Mouse (Mus musculus) cerebellum, adult 2 months (tissue): ENCODE results near the gene Mpi. TPM values are rescaled to one million over a fixed set of nuclear protein-coding genes. Genes with fewer than 3 reads are reported as not detected.

Source experiments
- DNase-seq, 2 experiments: peaks; one replicate each; pipeline ENCODE4 v3.0.0; 2021
- H3K27ac ChIP-seq: fragments of 200-500 bp; 2 replicates; pipeline ENCODE4 v1.5.1; 2012; ENCODE audit warnings: low read length, control low read depth, inconsistent platforms; ENCODE audit not compliant: insufficient read depth
- H3K27me3 ChIP-seq: fragments of 200-500 bp; 2 replicates; pipeline ENCODE4 v1.6.1; 2012; ENCODE audit warnings: inconsistent platforms, mild to moderate bottlenecking, low read length, moderate library complexity; ENCODE audit not compliant: control insufficient read depth, insufficient read depth
- H3K4me1 ChIP-seq: fragments of 200-500 bp; 2 replicates; pipeline ENCODE4 v1.6.1; 2011; ENCODE audit warnings: low read length; ENCODE audit not compliant: control insufficient read depth, insufficient read depth
- H3K4me3 ChIP-seq: fragments of 200-500 bp; replicated peaks from 2 replicates; pipeline ENCODE3; 2011; ENCODE audit warnings: mild to moderate bottlenecking, low read depth, low read length, control low read depth; ENCODE audit not compliant: insufficient read depth
- CTCF ChIP-seq: fragments of 200-500 bp; IDR thresholded peaks from 2 replicates; pipeline ENCODE4 v1.5.1; 2011; ENCODE audit warnings: low read depth, mild to moderate bottlenecking, control low read depth, low read length, moderate library complexity, borderline replicate concordance; ENCODE audit not compliant: insufficient read depth
- POLR2A ChIP-seq: fragments of 200-500 bp; IDR thresholded peaks from 2 replicates; pipeline ENCODE4 v1.6.1; 2011; ENCODE audit warnings: low read length, control low read depth, borderline replicate concordance; ENCODE audit not compliant: insufficient read depth
- WGBS: fragments of 180-500 bp; shearing (Covaris S2); methylation state at CpG from one replicate; pipeline ENCODE4 v1.1.7; 2018; 5-methylcytosine and 5-hydroxymethylcytosine counted together
- polyA plus RNA-seq: library from polyadenylated mRNA; depleted of rRNA; stranded (reverse); fragments of >200 nt; gene quantifications from 2 replicates; pipeline ENCODE4 v1.2.3, GENCODE M21; 2012

Gene Mpi
- polyA plus RNA-seq, 1 experiment, result 95.1 TPM

- WGBS, result 76% methylated on average over 2 of the region's 2 CpGs
- no peak for TF ChIP-seq POLR2A
- no peak for TF ChIP-seq CTCF
These were observed 42.0 kb downstream of the Mpi start for GRCm38 (mm10) chr9:57510577-57510976.

GRCm38 (mm10) chr9:57505700-57506099 lies 46.9 kb downstream of the Mpi start:
- Histone ChIP-seq H3K4me1 (peaks cover 3% of the 10 kb centered on the region; the same call in 1 of the 2 replicates), H3K27me3 (no peaks in the 10 kb centered on the region; the same call in 1 of the 2 replicates), H3K27ac (no peak overlapping the region), H3K4me3 (no peak overlapping the region)
- TF ChIP-seq POLR2A, result no peak
- TF ChIP-seq CTCF, result no peak
- WGBS, result 19% methylated on average over 8 of the region's 8 CpGs
- no peak for DNase-seq

More at GRCm38 (mm10) chr9:57510577-57510976, 42.0 kb downstream of the Mpi start:
- Histone ChIP-seq H3K27me3 (no peaks in the 10 kb centered on the region), H3K4me3 (no peak overlapping the region), H3K4me1 (no peaks in the 10 kb centered on the region), H3K27ac (no peak overlapping the region)
- DNase-seq, result no peak

- Histone ChIP-seq H3K27me3 (no peaks in the 10 kb centered on the region; the same call in 1 of the 2 replicates), H3K27ac (no peak overlapping the region), H3K4me1 (peaks cover 3% of the 10 kb centered on the region; the same call in 1 of the 2 replicates), H3K4me3 (no peak overlapping the region)
- WGBS, result 59% methylated on average over 10 of the region's 10 CpGs
- TF ChIP-seq CTCF, result no peak
- no peak for TF ChIP-seq POLR2A
- DNase-seq, result no peak
These were observed 47.7 kb downstream of the Mpi start for GRCm38 (mm10) chr9:57504891-57505290.

GRCm38 (mm10) chr9:57504381-57504700 lies 48.2 kb downstream of the Mpi start:
- TF ChIP-seq POLR2A (no peak), CTCF (0 out of 2 replicates have a peak, but pooled peaks have one; percentile 18)
- 1% methylated on average over 34 of the region's 34 CpGs for WGBS
- H3K27me3 ChIP-seq, result no peaks in the 10 kb centered on the region; the same call in 1 of the 2 replicates
- peaks cover 3% of the 10 kb centered on the region; the same call in 1 of the 2 replicates for H3K4me1 ChIP-seq
- H3K4me3 ChIP-seq, result peak overlapping the region; percentile 27
- DNase-seq, result peak; percentile 52 to 53
- no peak overlapping the region for H3K27ac ChIP-seq

- DNase-seq, result peak in 1 of 2 experiments; percentile 22
- WGBS, result 3% methylated on average over 46 of the region's 46 CpGs
- peak within 1 kb of the TSS; percentile 27 for H3K4me3 ChIP-seq
- H3K27ac ChIP-seq, result no peak within 1 kb of the TSS
- peaks cover 3% of the 10 kb centered on the region; the same call in 1 of the 2 replicates for H3K4me1 ChIP-seq
- no peaks in the 10 kb centered on the region; the same call in 1 of the 2 replicates for H3K27me3 ChIP-seq
- TF ChIP-seq CTCF, result no peak
- TF ChIP-seq POLR2A, result no peak
These were observed 48.8 kb downstream of the Mpi start, which contains the start of gene Rpp25 for GRCm38 (mm10) chr9:57503622-57504380. Gene Rpp25 (plus strand): TSS chr9:57504026.

GRCm38 (mm10) chr9:57502911-57503621 lies 49.5 kb downstream of the Mpi start:
- Histone ChIP-seq H3K27ac (no peak overlapping the region), H3K27me3 (no peaks in the 10 kb centered on the region; the same call in 1 of the 2 replicates), H3K4me3 (no peak overlapping the region), H3K4me1 (peaks cover 3% of the 10 kb centered on the region; the same call in 1 of the 2 replicates)
- no peak for DNase-seq
- 39% methylated on average over 23 of the region's 23 CpGs for WGBS
- TF ChIP-seq POLR2A (no peak), CTCF (no peak)

GRCm38 (mm10) chr9:57501861-57502260 lies 50.7 kb downstream of the Mpi start:
- no peaks in the 10 kb centered on the region; the same call in 1 of the 2 replicates for H3K27me3 ChIP-seq
- no peak overlapping the region for H3K4me3 ChIP-seq
- H3K4me1 ChIP-seq, result peaks cover 3% of the 10 kb centered on the region; the same call in 1 of the 2 replicates
- H3K27ac ChIP-seq, result no peak overlapping the region
- TF ChIP-seq POLR2A (no peak), CTCF (no peak)
- 18% methylated on average over 20 of the region's 20 CpGs for WGBS
- DNase-seq, result no peak
